Comparison of ENCODE assay signal across 8 mouse cellular contexts in the genomic region with DNA sequence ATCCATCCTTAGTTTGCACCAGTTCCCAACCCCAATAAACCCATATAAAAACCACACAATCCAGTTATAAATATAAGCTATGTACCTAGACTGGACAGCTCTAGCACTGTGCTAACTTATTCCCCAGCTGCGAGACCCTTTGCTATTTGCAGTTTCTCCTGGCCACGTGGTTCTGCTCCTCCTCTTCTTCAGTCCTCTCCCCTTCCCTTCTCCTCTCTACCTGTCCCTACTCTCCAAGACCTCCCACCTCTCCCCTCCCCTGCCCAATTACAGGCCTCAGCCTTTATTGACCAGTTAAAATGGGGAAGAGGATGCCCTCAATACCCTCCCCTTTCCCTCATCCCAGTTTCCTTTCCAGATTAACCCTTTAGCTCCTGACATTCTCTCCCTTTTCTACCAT. TPM values are rescaled to one million over a fixed set of nuclear protein-coding genes. Genes with fewer than 3 reads are reported as not detected.
A peak's percentile ranks its signal among the peaks of the same experiment; 100 is the strongest.
DNase-seq lines count a peak whose midpoint lies in the region; ATAC-seq lines count a peak whose summit lies in the region.

No protein-coding gene starts in this region.

- WGBS in neural tube, embryonic 11.5 days = 0% methylated on average over 2 of the region's 2 CpGs
- 5% methylated on average over 2 of the region's 2 CpGs for WGBS in limb, embryonic 11.5 days
- WGBS in stomach, embryonic 15.5 days = 0% methylated on average over 2 of the region's 2 CpGs

- no peaks in the 10 kb centered on the region for H3K27me3 ChIP-seq in neural tube, embryonic 11.5 days (ENCODE audit: control insufficient read depth, insufficient read depth, low read length)
- no peaks in the 10 kb centered on the region for H3K27me3 ChIP-seq in limb, embryonic 11.5 days (ENCODE audit: control insufficient read depth, insufficient read depth, low read length)
- no peaks in the 10 kb centered on the region for H3K27me3 ChIP-seq in stomach, embryonic 15.5 days (replicated peaks)

- no peak overlapping the region for H3K27ac ChIP-seq in neural tube, embryonic 11.5 days (ENCODE audit: low read depth, low read length)
- H3K27ac ChIP-seq in limb, embryonic 11.5 days (replicated peaks; ENCODE audit: low read depth, low read length) = no peak overlapping the region
- peak overlapping the region; percentile 89; the same call in 1 of the 2 replicates for H3K27ac ChIP-seq in stomach, embryonic 15.5 days

- no peak for ATAC-seq in CD4-positive, CD25-positive, alpha-beta regulatory T cell, adult 4 months
- no peak for ATAC-seq in neural tube, embryonic 11.5 days (ENCODE audit: insufficient read depth, low FRiP score, low TSS enrichment)
- no peak for ATAC-seq in limb, embryonic 11.5 days (ENCODE audit: insufficient number of reproducible peaks, low FRiP score, low TSS enrichment, low read depth)
- ATAC-seq in stomach, embryonic 15.5 days (ENCODE audit: insufficient read depth, low FRiP score, low read depth) = no peak

- H3K4me3 ChIP-seq in neural tube, embryonic 11.5 days (ENCODE audit: low read depth, low read length) = peak overlapping the region; percentile 56
- H3K4me3 ChIP-seq in limb, embryonic 11.5 days (ENCODE audit: low read depth, low read length) = peak overlapping the region; percentile 64; the same call in 1 of the 2 replicates
- H3K4me3 ChIP-seq in stomach, embryonic 15.5 days (replicated peaks) = peak overlapping the region; percentile 66

- H3K36me3 ChIP-seq in neural tube, embryonic 11.5 days (ENCODE audit: control insufficient read depth, insufficient read depth, low read length) = no peaks in the 10 kb centered on the region
- H3K36me3 ChIP-seq in limb, embryonic 11.5 days (ENCODE audit: control insufficient read depth, insufficient read depth, low read length) = no peaks in the 10 kb centered on the region
- no peaks in the 10 kb centered on the region for H3K36me3 ChIP-seq in stomach, embryonic 15.5 days

- no peak overlapping the region; the same call in 1 of the 2 replicates for H3K9ac ChIP-seq in neural tube, embryonic 11.5 days (ENCODE audit: low read length)
- H3K9ac ChIP-seq in limb, embryonic 11.5 days (ENCODE audit: low read length) = no peak overlapping the region
- H3K9ac ChIP-seq in stomach, embryonic 15.5 days = 0 out of 2 replicates have a peak overlapping the region, but pooled peaks have one; percentile 12

- peak; percentile 7 for DNase-seq in CD4-positive, CD25-positive, alpha-beta regulatory T cell, adult 2 months (ENCODE audit: low read depth, low spot score)
- DNase-seq in neural tube, embryonic 11.5 days (ENCODE audit: low spot score) = no peak
- DNase-seq in neural tube, embryonic 10.5 days (ENCODE audit: extremely low spot score, low spot score) = no peak
- no peak for DNase-seq in limb, embryonic 11.5 days (ENCODE audit: low spot score)
- no peak for DNase-seq in adrenal gland, postnatal 10 days
- DNase-seq in layer of hippocampus, adult 9-11 months = no peak

- peak overlapping the region; percentile 68 for H3K4me2 ChIP-seq in neural tube, embryonic 11.5 days (ENCODE audit: low read depth)
- H3K4me2 ChIP-seq in limb, embryonic 11.5 days (ENCODE audit: low read depth, severe bottlenecking) = peak overlapping the region; percentile 47
- peak overlapping the region; percentile 70 for H3K4me2 ChIP-seq in stomach, embryonic 15.5 days

- peaks cover 16% of the 10 kb centered on the region for H3K4me1 ChIP-seq in neural tube, embryonic 11.5 days (ENCODE audit: control insufficient read depth, insufficient read depth, low read length)
- H3K4me1 ChIP-seq in limb, embryonic 11.5 days (ENCODE audit: control insufficient read depth, insufficient read depth, low read length) = peaks cover 6% of the 10 kb centered on the region
- peaks cover 17% of the 10 kb centered on the region for H3K4me1 ChIP-seq in stomach, embryonic 15.5 days

- no peaks in the 10 kb centered on the region for H3K9me3 ChIP-seq in neural tube, embryonic 11.5 days (ENCODE audit: control insufficient read depth, low read length)
- H3K9me3 ChIP-seq in limb, embryonic 11.5 days (ENCODE audit: control insufficient read depth, low read length) = no peaks in the 10 kb centered on the region
- no peaks in the 10 kb centered on the region for H3K9me3 ChIP-seq in stomach, embryonic 15.5 days

RNA-seq across cellular contexts. Expression of gene Zbtb5, which starts 1.3 kb away (rescaled TPM):
- 1 to 10 TPM; 8.4 to 9.5 TPM for polyA plus RNA-seq in CD4-positive, CD25-positive, alpha-beta regulatory T cell, adult 4 months (2017; shearing (Covaris generic))
- 43.6 and 46.1 TPM in 2 replicates for polyA plus RNA-seq in neural tube, embryonic 11.5 days (2014; fragmentation: Nextera tagmentation; extraction: Ambion mirVana)
- 41.1 and 41.8 TPM in 2 replicates for polyA plus RNA-seq in limb, embryonic 11.5 days (2014; fragmentation: Nextera tagmentation; extraction: Ambion mirVana)
- polyA plus RNA-seq in stomach, embryonic 15.5 days (2015; fragmentation: Nextera tagmentation; extraction: Ambion mirVana) = 17.6 and 20.1 TPM in 2 replicates
- total RNA-seq in adrenal gland, postnatal 10 days (2021) = 10 to 100 TPM; 11.5 to 17.6 TPM

RNA-seq across cellular contexts. Expression of gene Polr1e, which starts 4.8 kb away (rescaled TPM):
- 10 to 100 TPM; 31.1 to 36.6 TPM for polyA plus RNA-seq in CD4-positive, CD25-positive, alpha-beta regulatory T cell, adult 4 months (2017; shearing (Covaris generic))
- polyA plus RNA-seq in neural tube, embryonic 11.5 days (2014; fragmentation: Nextera tagmentation; extraction: Ambion mirVana) = 51.6 and 56.7 TPM in 2 replicates
- 56.3 and 67.3 TPM in 2 replicates for polyA plus RNA-seq in limb, embryonic 11.5 days (2014; fragmentation: Nextera tagmentation; extraction: Ambion mirVana)
- 37.4 and 41.8 TPM in 2 replicates for polyA plus RNA-seq in stomach, embryonic 15.5 days (2015; fragmentation: Nextera tagmentation; extraction: Ambion mirVana)
- 10 to 100 TPM; 14.6 to 16.1 TPM for total RNA-seq in adrenal gland, postnatal 10 days (2021)

RNA-seq across cellular contexts. Expression of gene Grhpr, which starts 32.3 kb away (rescaled TPM):
- 10 to 100 TPM; 21.8 to 28.4 TPM for polyA plus RNA-seq in CD4-positive, CD25-positive, alpha-beta regulatory T cell, adult 4 months (2017; shearing (Covaris generic))
- 44.7 and 45.7 TPM in 2 replicates for polyA plus RNA-seq in neural tube, embryonic 11.5 days (2014; fragmentation: Nextera tagmentation; extraction: Ambion mirVana)
- 61.5 and 70.7 TPM in 2 replicates for polyA plus RNA-seq in limb, embryonic 11.5 days (2014; fragmentation: Nextera tagmentation; extraction: Ambion mirVana)
- polyA plus RNA-seq in stomach, embryonic 15.5 days (2015; fragmentation: Nextera tagmentation; extraction: Ambion mirVana) = 79.2 and 84.2 TPM in 2 replicates
- 100 to 1,000 TPM; 145 to 194 TPM for total RNA-seq in adrenal gland, postnatal 10 days (2021)
